Mouse (Mus musculus) forelimb bud, embryonic 11.5 days (tissue): Measurements from ENCODE around the gene Wdhd1.

Experiments
- DNase-seq: peaks from one replicate; pipeline ENCODE4 v3.0.0-alpha.2; 2012; ENCODE audit warnings: low read depth, low spot score

Gene Wdhd1

GRCm38 (mm10) chr14:47281535-47281934 is 4.9 kb upstream of the Wdhd1 start:
- DNase-seq = no peak

GRCm38 (mm10) chr14:47279058-47279457 is 2.4 kb upstream of the Wdhd1 start:
- DNase-seq = no peak

GRCm38 (mm10) chr14:47276036-47276603 is 537 bp downstream of the Wdhd1 start:
- no peak for DNase-seq

- DNase-seq = no peak
Observed at GRCm38 (mm10) chr14:47275417-47275816, 1.2 kb downstream of the Wdhd1 start.

- no peak for DNase-seq
Observed at GRCm38 (mm10) chr14:47273751-47274150, 2.9 kb downstream of the Wdhd1 start.

GRCm38 (mm10) chr14:47269706-47270105 is 7.0 kb downstream of the Wdhd1 start:
- no peak for DNase-seq

- DNase-seq = no peak
Observed at GRCm38 (mm10) chr14:47269056-47269455, 7.6 kb downstream of the Wdhd1 start.

- DNase-seq = no peak
Observed at GRCm38 (mm10) chr14:47265829-47266228, 10.8 kb downstream of the Wdhd1 start.

- DNase-seq = no peak
Observed at GRCm38 (mm10) chr14:47264866-47265265, 11.8 kb downstream of the Wdhd1 start.

- no peak for DNase-seq
Observed at GRCm38 (mm10) chr14:47249839-47250238, 26.8 kb downstream of the Wdhd1 start.

GRCm38 (mm10) chr14:47242753-47243152 is 33.9 kb downstream of the Wdhd1 start:
- DNase-seq = peak; percentile 50

- no peak for DNase-seq
Observed at GRCm38 (mm10) chr14:47241046-47241445, 35.6 kb downstream of the Wdhd1 start.

- DNase-seq = no peak
Observed at GRCm38 (mm10) chr14:47240600-47240999, 36.1 kb downstream of the Wdhd1 start.

- no peak for DNase-seq
Observed at GRCm38 (mm10) chr14:47237286-47237685, 39.4 kb downstream of the Wdhd1 start.

GRCm38 (mm10) chr14:47236491-47236890 is 40.2 kb downstream of the Wdhd1 start:
- no peak for DNase-seq

GRCm38 (mm10) chr14:47234526-47235250 is 42.0 kb downstream of the Wdhd1 start:
- no peak for DNase-seq

GRCm38 (mm10) chr14:47234032-47234431 is 42.6 kb downstream of the Wdhd1 start:
- DNase-seq = no peak

GRCm38 (mm10) chr14:47233602-47234001 is 43.1 kb downstream of the Wdhd1 start:
- DNase-seq = no peak

GRCm38 (mm10) chr14:47229796-47230376 is 46.8 kb downstream of the Wdhd1 start:
- DNase-seq = no peak

- DNase-seq = no peak
Observed at GRCm38 (mm10) chr14:47225931-47226330, 50.7 kb downstream of the Wdhd1 start.

GRCm38 (mm10) chr14:47224476-47225325 is 52.0 kb downstream of the Wdhd1 start:
- no peak for DNase-seq
